Mouse (Mus musculus) lung, adult 18-20 months (tissue): ENCODE data around the gene Gclm.
A peak's percentile ranks its signal among the peaks of the same experiment; 100 is the strongest.
"Not testable (repeated sequence)": the region's sequence is repeated elsewhere in the genome, so short reads cannot be mapped to it uniquely, and the experiment has no call there.

Source experiments
- DNase-seq, 2 experiments: peaks; one replicate each; pipeline ENCODE4 v3.0.0; 2022; ENCODE audit warnings: mixed read lengths in 2 of 2

The Gclm gene

GRCm38 (mm10) chr3:122243416-122244167, 1.8 kb upstream of the Gclm start:
- DNase-seq = no peak

- DNase-seq = no peak
These were observed 598 bp upstream of the Gclm start for GRCm38 (mm10) chr3:122244759-122245158.

GRCm38 (mm10) chr3:122245878-122246332, 548 bp downstream of the Gclm start:
- peak; percentile 51 to 68 for DNase-seq

GRCm38 (mm10) chr3:122246406-122246805, 1.0 kb downstream of the Gclm start:
- no peak for DNase-seq

GRCm38 (mm10) chr3:122246986-122247767, 1.8 kb downstream of the Gclm start:
- no peak for DNase-seq

GRCm38 (mm10) chr3:122247768-122248100, 2.4 kb downstream of the Gclm start:
- no peak for DNase-seq

- no peak for DNase-seq
These were observed 7.3 kb downstream of the Gclm start for GRCm38 (mm10) chr3:122252466-122253253.

- DNase-seq = not testable (repeated sequence)
These were observed 8.7 kb downstream of the Gclm start for GRCm38 (mm10) chr3:122254050-122254449.

- no peak for DNase-seq
These were observed 24.6 kb downstream of the Gclm start for GRCm38 (mm10) chr3:122269986-122270385.

- not testable (repeated sequence) for DNase-seq
These were observed 27.2 kb downstream of the Gclm start for GRCm38 (mm10) chr3:122272565-122272964.

GRCm38 (mm10) chr3:122273407-122274240, 28.3 kb downstream of the Gclm start:
- no peak for DNase-seq

GRCm38 (mm10) chr3:122274241-122275024, 29.1 kb downstream of the Gclm start, which contains the start of gene Dnttip2:
Dnttip2 (plus strand) TSS chr3:122274388.
- peak; percentile 93 to 95 for DNase-seq

GRCm38 (mm10) chr3:122275111-122275510, 29.8 kb downstream of the Gclm start:
- no peak for DNase-seq

GRCm38 (mm10) chr3:122287195-122287594, 41.8 kb downstream of the Gclm start:
- DNase-seq = no peak

GRCm38 (mm10) chr3:122288613-122289195, 43.3 kb downstream of the Gclm start:
- DNase-seq = no peak

- not testable (repeated sequence) for DNase-seq
These were observed 44.0 kb downstream of the Gclm start for GRCm38 (mm10) chr3:122289344-122289743.

GRCm38 (mm10) chr3:122290696-122291095, 45.3 kb downstream of the Gclm start:
- peak; percentile 65 to 81 for DNase-seq

- peak; percentile 19 to 33 for DNase-seq
These were observed 46.5 kb downstream of the Gclm start for GRCm38 (mm10) chr3:122291828-122292227.

GRCm38 (mm10) chr3:122292300-122293222, 47.2 kb downstream of the Gclm start:
- peak; percentile 93 to 94 for DNase-seq
